Mouse (Mus musculus): ENCODE measurements around the gene Mgam. TPM values are rescaled to one million over a fixed set of nuclear protein-coding genes. Genes with fewer than 3 reads are reported as not detected.
"Not testable (repeated sequence)": the region's sequence is repeated elsewhere in the genome, so short reads cannot be mapped to it uniquely, and the experiment has no call there.

Mgam gene
- total RNA-seq (2021), result 1 to 10 TPM in 1 of 2 experiments, under 1 TPM in 1; 0.64 to 1.4 TPM
- long read RNA-seq, experiment 1, result 0 reads
- long read RNA-seq, experiment 2, partial matches to known transcripts, result 0 of 2 reads
- long read RNA-seq, experiment 2, other reads (novel, unspliced or antisense), result 2 of 2 reads

GRCm38 (mm10) chr6:40628406-40629000 lies at the start of gene Mgam:
Gene Mgam, plus strand, starts transcription at chr6:40628831.
- DNase-seq, result no peak

GRCm38 (mm10) chr6:40584336-40584735 lies 44.3 kb upstream of the Mgam start:
- DNase-seq, result no peak

- no peak for DNase-seq
Measured at GRCm38 (mm10) chr6:40585645-40586044, 43.0 kb upstream of the Mgam start, which contains the start of gene Clec5a. Gene Clec5a, minus strand, starts transcription at chr6:40585821.

- no peak for DNase-seq
Measured at GRCm38 (mm10) chr6:40588346-40588745, 40.3 kb upstream of the Mgam start.

GRCm38 (mm10) chr6:40594804-40595550 lies 33.7 kb upstream of the Mgam start:
- DNase-seq, result no peak

- not testable (repeated sequence) for DNase-seq
Measured at GRCm38 (mm10) chr6:40598546-40598945, 30.1 kb upstream of the Mgam start.

GRCm38 (mm10) chr6:40607431-40607830 lies 21.2 kb upstream of the Mgam start:
- no peak for DNase-seq

- DNase-seq, result no peak
Measured at GRCm38 (mm10) chr6:40610244-40610643, 18.4 kb upstream of the Mgam start.

- no peak for DNase-seq
Measured at GRCm38 (mm10) chr6:40613260-40613852, 15.3 kb upstream of the Mgam start, which contains the start of gene Tas2r138. Gene Tas2r138, minus strand, starts transcription at chr6:40613310.

GRCm38 (mm10) chr6:40617965-40618364 lies 10.7 kb upstream of the Mgam start:
- DNase-seq, result no peak

- DNase-seq, result no peak
Measured at GRCm38 (mm10) chr6:40626111-40626510, 2.5 kb upstream of the Mgam start.

- no peak for DNase-seq
Measured at GRCm38 (mm10) chr6:40634640-40635071, 6.0 kb downstream of the Mgam start.

- DNase-seq, result no peak
Measured at GRCm38 (mm10) chr6:40635559-40635958, 6.9 kb downstream of the Mgam start.

- no peak for DNase-seq
Measured at GRCm38 (mm10) chr6:40637755-40638154, 9.1 kb downstream of the Mgam start.

GRCm38 (mm10) chr6:40640710-40641538 lies 12.3 kb downstream of the Mgam start:
- no peak for DNase-seq

- DNase-seq, result no peak
Measured at GRCm38 (mm10) chr6:40645701-40646100, 17.1 kb downstream of the Mgam start.

- no peak for DNase-seq
Measured at GRCm38 (mm10) chr6:40650953-40651352, 22.3 kb downstream of the Mgam start.

GRCm38 (mm10) chr6:40660930-40661329 lies 32.3 kb downstream of the Mgam start:
- DNase-seq, result no peak

- no peak for DNase-seq
Measured at GRCm38 (mm10) chr6:40689180-40689579, 60.5 kb downstream of the Mgam start.

GRCm38 (mm10) chr6:40692007-40692406 lies 63.4 kb downstream of the Mgam start:
- not testable (repeated sequence) for DNase-seq

GRCm38 (mm10) chr6:40713494-40713893 lies 84.9 kb downstream of the Mgam start:
- not testable (repeated sequence) for DNase-seq

- no peak for DNase-seq
Measured at GRCm38 (mm10) chr6:40715705-40716104, 87.1 kb downstream of the Mgam start.

All from gastrocnemius, postnatal 25 days (tissue).